Mouse (Mus musculus) MEL (cell line): Measurements from ENCODE around the gene Zpbp. TPM values are rescaled to one million over a fixed set of nuclear protein-coding genes. Genes with fewer than 3 reads are reported as not detected.
A peak's percentile ranks its signal among the peaks of the same experiment; 100 is the strongest.

Experiments used
- DNase-seq: peaks from one replicate; pipeline ENCODE4 v3.0.0; 2011; ENCODE audit warnings: low read depth, low spot score
- H3K27ac ChIP-seq: 2 replicates; pipeline ENCODE4 v1.5.1; 2012; ENCODE audit warnings: low read depth, mild to moderate bottlenecking, control low read depth, low read length, moderate library complexity; ENCODE audit not compliant: control insufficient read depth
- H3K27me3 ChIP-seq, 2 experiments: fragments of 150-350 bp in 1 of 2; sonication (generic) in 1 of 2; 2 replicates each; pipeline ENCODE4 v1.6.1; 2012; ENCODE audit warnings: low read length in 2 of 2, mild to moderate bottlenecking in 2 of 2, improper control_type of control experiment in 1 of 2, moderate library complexity in 1 of 2; ENCODE audit not compliant: insufficient read depth in 2 of 2, control insufficient read depth in 1 of 2
- H3K36me3 ChIP-seq, 2 experiments: 2 replicates each; pipeline ENCODE4 v1.6.1; 2012 to 2014; ENCODE audit warnings: low read length in 2 of 2, improper control_type of control experiment in 1 of 2, inconsistent platforms in 1 of 2, mild to moderate bottlenecking in 1 of 2; ENCODE audit not compliant: insufficient read depth in 2 of 2, control insufficient read depth in 1 of 2
- H3K4me1 ChIP-seq, 2 experiments: fragments of 150-350 bp in 1 of 2; sonication (generic) in 1 of 2; 2 replicates each; pipeline ENCODE4 v1.6.1; 2012; ENCODE audit warnings: low read length in 2 of 2, improper control_type of control experiment in 1 of 2, mild to moderate bottlenecking in 1 of 2; ENCODE audit not compliant: insufficient read depth in 2 of 2, control insufficient read depth in 1 of 2
- H3K4me3 ChIP-seq, 2 experiments: fragments of 150-350 bp in 1 of 2; sonication (generic) in 1 of 2; 2 replicates each; pipeline ENCODE4 v1.5.1; 2012; ENCODE audit warnings: low read depth in 2 of 2, low read length in 2 of 2, mild to moderate bottlenecking in 2 of 2, moderate library complexity in 2 of 2, control low read depth in 1 of 2, improper control_type of control experiment in 1 of 2; ENCODE audit not compliant: control insufficient read depth in 1 of 2, insufficient read depth in 1 of 2
- H3K79me2 ChIP-seq: 2 replicates; pipeline ENCODE4 v1.6.1; 2012; ENCODE audit warnings: mild to moderate bottlenecking, low read length, moderate library complexity; ENCODE audit not compliant: control insufficient read depth, poor library complexity, insufficient read depth
- H3K9ac ChIP-seq: 2 replicates; pipeline ENCODE4 v1.6.1; 2012; ENCODE audit warnings: low read depth, mild to moderate bottlenecking, control low read depth, low read length, moderate library complexity; ENCODE audit not compliant: control insufficient read depth, poor library complexity, severe bottlenecking
- H3K9me3 ChIP-seq: fragments of 150-350 bp; sonication (generic); replicated peaks from 2 replicates; pipeline ENCODE4 v1.6.1; 2012; ENCODE audit warnings: mild to moderate bottlenecking, low read length, improper control_type of control experiment, moderate library complexity; ENCODE audit not compliant: insufficient read depth
- BHLHE40 ChIP-seq: IDR thresholded peaks from 2 replicates; pipeline ENCODE4 v1.6.1; 2012; ENCODE audit warnings: low read depth, mild to moderate bottlenecking, inconsistent platforms, low read length, improper control_type of control experiment, borderline replicate concordance
- CTCF ChIP-seq, 3 experiments: IDR thresholded peaks in 2 of 3; conservative IDR thresholded peaks in 1 of 3; 2 replicates each; pipeline ENCODE4 v1.5.1; 2011 to 2012; ENCODE audit warnings: low read length in 3 of 3, low read depth in 2 of 3, mild to moderate bottlenecking in 2 of 3, improper control_type of control experiment in 1 of 3, inconsistent platforms in 1 of 3, mixed read lengths in 1 of 3, moderate library complexity in 1 of 3; ENCODE audit not compliant: control insufficient read depth in 1 of 3, insufficient read depth in 1 of 3, poor library complexity in 1 of 3, severe bottlenecking in 1 of 3
- EP300 ChIP-seq, 2 experiments: IDR thresholded peaks; 2 replicates each; pipeline ENCODE4 v1.6.1; 2011; ENCODE audit warnings: improper control_type of control experiment in 2 of 2, low read length in 2 of 2, low read depth in 1 of 2, mild to moderate bottlenecking in 1 of 2
- ETS1 ChIP-seq: IDR thresholded peaks from 2 replicates; pipeline ENCODE4 v1.6.1; 2012; ENCODE audit warnings: low read depth, mild to moderate bottlenecking, inconsistent platforms, low read length, improper control_type of control experiment, moderate library complexity
- GABPA ChIP-seq: IDR thresholded peaks from 2 replicates; pipeline ENCODE4 v1.6.1; 2012; ENCODE audit warnings: low read depth, mild to moderate bottlenecking, inconsistent platforms, low read length, improper control_type of control experiment, moderate library complexity
- GATA1 ChIP-seq: IDR thresholded peaks from 2 replicates; pipeline ENCODE4 v1.6.1; 2011; ENCODE audit warnings: low read depth, low read length, improper control_type of control experiment
- HCFC1 ChIP-seq: IDR thresholded peaks from 2 replicates; pipeline ENCODE4 v1.6.1; 2012; ENCODE audit warnings: low read depth, mild to moderate bottlenecking, inconsistent platforms, low read length, improper control_type of control experiment, moderate library complexity
- MYB ChIP-seq: IDR thresholded peaks from 2 replicates; pipeline ENCODE4 v1.6.1; 2011; ENCODE audit warnings: mild to moderate bottlenecking, low read depth, low read length, improper control_type of control experiment
- MYC ChIP-seq: IDR thresholded peaks from 2 replicates; pipeline ENCODE4 v1.6.1; 2011; ENCODE audit warnings: low read depth, mild to moderate bottlenecking, low read length, improper control_type of control experiment, moderate library complexity
- NELFE ChIP-seq: IDR thresholded peaks from 2 replicates; pipeline ENCODE4 v1.6.1; 2011; ENCODE audit warnings: low read depth, low read length, improper control_type of control experiment
- POLR2A ChIP-seq, 2 experiments: IDR thresholded peaks; 2 replicates each; pipeline ENCODE4 v1.6.1; 2011 to 2012; ENCODE audit warnings: low read length in 2 of 2, mild to moderate bottlenecking in 2 of 2, control low read depth in 1 of 2, improper control_type of control experiment in 1 of 2, low read depth in 1 of 2, moderate library complexity in 1 of 2; ENCODE audit not compliant: control insufficient read depth in 1 of 2, insufficient read depth in 1 of 2, poor library complexity in 1 of 2
- RAD21 ChIP-seq: IDR thresholded peaks from 2 replicates; pipeline ENCODE4 v1.6.1; 2011; ENCODE audit warnings: mild to moderate bottlenecking, low read depth, low read length, improper control_type of control experiment
- RCOR1 ChIP-seq: IDR thresholded peaks from 2 replicates; pipeline ENCODE4 v1.6.1; 2012; ENCODE audit warnings: low read depth, mild to moderate bottlenecking, inconsistent platforms, low read length, improper control_type of control experiment
- SIN3A ChIP-seq: IDR thresholded peaks from 2 replicates; pipeline ENCODE4 v1.6.1; 2012; ENCODE audit warnings: low read length, improper control_type of control experiment, inconsistent platforms
- SMC3 ChIP-seq: IDR thresholded peaks from 2 replicates; pipeline ENCODE4 v1.6.1; 2011; ENCODE audit warnings: low read depth, low read length, improper control_type of control experiment
- TAL1 ChIP-seq: IDR thresholded peaks from 2 replicates; pipeline ENCODE4 v1.6.1; 2012; ENCODE audit warnings: mild to moderate bottlenecking, inconsistent platforms, low read length, moderate library complexity, mixed read lengths
- TBP ChIP-seq: IDR thresholded peaks from 2 replicates; pipeline ENCODE4 v1.8.0; 2011; ENCODE audit warnings: low read depth, low read length, improper control_type of control experiment
- UBTF ChIP-seq: IDR thresholded peaks from 2 replicates; pipeline ENCODE4 v1.6.1; 2012; ENCODE audit warnings: low read depth, mild to moderate bottlenecking, inconsistent platforms, low read length, improper control_type of control experiment, moderate library complexity, borderline replicate concordance; ENCODE audit not compliant: insufficient read depth
- USF1 ChIP-seq: IDR thresholded peaks from 2 replicates; pipeline ENCODE4 v1.6.1; 2014; ENCODE audit warnings: low read depth, mild to moderate bottlenecking, inconsistent platforms, low read length, improper control_type of control experiment, moderate library complexity
- USF2 ChIP-seq, 2 experiments: IDR thresholded peaks; 2 replicates each; pipeline ENCODE4 v1.6.1; 2011 to 2012; ENCODE audit warnings: improper control_type of control experiment in 2 of 2, low read length in 2 of 2, borderline replicate concordance in 1 of 2, inconsistent platforms in 1 of 2, low read depth in 1 of 2, mild to moderate bottlenecking in 1 of 2; ENCODE audit not compliant: insufficient read depth in 1 of 2
- ZC3H11A ChIP-seq: IDR thresholded peaks from 2 replicates; pipeline ENCODE4 v1.6.1; 2012; ENCODE audit warnings: low read depth, mild to moderate bottlenecking, inconsistent platforms, low read length, improper control_type of control experiment
- ZNF384 ChIP-seq: IDR thresholded peaks from 2 replicates; pipeline ENCODE4 v1.6.1; 2012; ENCODE audit warnings: low read depth, mild to moderate bottlenecking, inconsistent platforms, low read length, improper control_type of control experiment
- polyA plus RNA-seq, 2 experiments: library from polyadenylated mRNA; stranded (reverse) in 1 of 2; unstranded in 1 of 2; fragments of >175 nt in 1 of 2; fragments of >200 nt in 1 of 2; gene quantifications; 2 replicates each; pipeline versions ENCODE4 v1.2.1 to v1.2.4; 2012; ENCODE audit warnings: low replicate concordance in 2 of 2, low read depth in 1 of 2; ENCODE audit not compliant: insufficient read length in 2 of 2, insufficient read depth in 1 of 2, missing spikeins in 1 of 2
- total RNA-seq: library from RNA; depleted of rRNA; stranded (reverse); fragments of 300-350 nt; gene quantifications from 2 replicates; pipeline ENCODE4 v1.2.3, GENCODE M21; 2012

Zpbp gene
- total and polyA plus RNA-seq, 3 experiments, result 0.42 to 0.47 TPM; not detected in 1

GRCm38 (mm10) chr11:11499944-11500343, 37.7 kb upstream of the Zpbp start:
- Histone ChIP-seq H3K79me2 (no peaks in the 10 kb centered on the region), H3K36me3 (peaks cover 0 to 13% of the 10 kb centered on the region in 2 experiments; a peak in 2 of 4 replicates), H3K27me3 (no peaks in the 10 kb centered on the region), H3K27ac (no peak overlapping the region), H3K4me3 (no peak overlapping the region), H3K9me3 (no peaks in the 10 kb centered on the region), H3K4me1 (peaks cover 2 to 8% of the 10 kb centered on the region in 2 experiments; a peak in 2 of 4 replicates), H3K9ac (no peak overlapping the region; the same call in 1 of the 2 replicates)
- peak; percentile 91 for DNase-seq
- TF ChIP-seq USF2 (IDR thresholded peaks at IDR 0.05; ENCODE audit: borderline replicate concordance in 1 of 2, insufficient read depth in 1 of 2, low read depth in 1 of 2, low read length in 2 of 2), result no peak
- 0 out of 2 replicates have a peak, but pooled peaks have one; percentile 25 for TF ChIP-seq TBP
- TF ChIP-seq CTCF (IDR thresholded peaks at IDR 0.05 in 2 of 3, conservative IDR thresholded peaks at IDR 0.05 in 1 of 3; ENCODE audit: control insufficient read depth in 1 of 3, insufficient read depth in 1 of 3, low read depth in 2 of 3, low read length in 3 of 3, poor library complexity in 1 of 3, severe bottlenecking in 1 of 3), result peak; percentile 71 to 99 (median 79)
- TF ChIP-seq SMC3, result peak; percentile 100
- TF ChIP-seq RAD21, result no peak; the same call in none of the 2 replicates
- no peak for TF ChIP-seq UBTF
- 0 out of 2 replicates have a peak, but pooled peaks have one; percentile 43 for TF ChIP-seq GABPA
- TF ChIP-seq EP300 (IDR thresholded peaks at IDR 0.05; ENCODE audit: low read depth in 1 of 2, low read length in 2 of 2), result peak; percentile 71 to 75
- no peak for TF ChIP-seq NELFE
- TF ChIP-seq POLR2A (IDR thresholded peaks at IDR 0.05; ENCODE audit: control insufficient read depth in 1 of 2, insufficient read depth in 1 of 2, low read depth in 1 of 2, low read length in 2 of 2, poor library complexity in 1 of 2), result no peak
- TF ChIP-seq MYB, result peak; percentile 53; the same call in 1 of the 2 replicates
- peak; percentile 83 for TF ChIP-seq GATA1
- peak; percentile 79 for TF ChIP-seq SIN3A
- TF ChIP-seq USF1, result 0 out of 2 replicates have a peak, but pooled peaks have one; percentile 22
- TF ChIP-seq ZNF384, result peak; percentile 68
- no peak for TF ChIP-seq TAL1
- TF ChIP-seq ETS1, result no peak
- TF ChIP-seq ZC3H11A, result peak; percentile 99
- TF ChIP-seq HCFC1, result no peak
- TF ChIP-seq MYC, result peak; percentile 55
- peak; percentile 51 for TF ChIP-seq BHLHE40
- peak; percentile 56; the same call in 1 of the 2 replicates for TF ChIP-seq RCOR1
